Mouse (Mus musculus) lung, embryonic 15.5 days (tissue): ENCODE results near the gene Itsn1. TPM values are rescaled to one million over a fixed set of nuclear protein-coding genes. Genes with fewer than 3 reads are reported as not detected.

Experiments
- ATAC-seq: fragments of 200-750 bp; cut with Nextera tagmentation; 2 replicates; pipeline ENCODE4 v1.8.0; 2017; ENCODE audit warnings: moderate number of reproducible peaks, borderline replicate concordance; ENCODE audit not compliant: low FRiP score, low TSS enrichment; ENCODE audit errors: extremely low read depth
- H3K27ac ChIP-seq: fragments of 300-500 bp; sonication (generic); 2 replicates; pipeline ENCODE4 v1.5.1; 2015; ENCODE audit warnings: moderate library complexity, mild to moderate bottlenecking, inconsistent platforms
- H3K27me3 ChIP-seq: fragments of 300-500 bp; sonication (generic); 2 replicates; pipeline ENCODE4 v1.6.1; 2015; ENCODE audit warnings: inconsistent platforms
- H3K36me3 ChIP-seq: fragments of 300-500 bp; sonication (generic); 2 replicates; pipeline ENCODE4 v1.6.1; 2015; ENCODE audit warnings: inconsistent platforms
- H3K4me1 ChIP-seq: fragments of 300-500 bp; sonication (generic); 2 replicates; pipeline ENCODE4 v1.6.1; 2015; ENCODE audit warnings: inconsistent platforms
- H3K4me2 ChIP-seq: fragments of 300-500 bp; sonication (generic); 2 replicates; pipeline ENCODE4 v1.6.1; 2015; ENCODE audit warnings: inconsistent platforms, mild to moderate bottlenecking, moderate library complexity
- H3K4me3 ChIP-seq: fragments of 300-500 bp; sonication (generic); 2 replicates; pipeline ENCODE4 v1.5.1; 2015; ENCODE audit warnings: mild to moderate bottlenecking, inconsistent platforms
- H3K9ac ChIP-seq: fragments of 300-500 bp; sonication (generic); 2 replicates; pipeline ENCODE4 v1.6.1; 2015; ENCODE audit warnings: inconsistent platforms
- H3K9me3 ChIP-seq: fragments of 300-500 bp; sonication (generic); 2 replicates; pipeline ENCODE4 v1.6.1; 2016; ENCODE audit warnings: inconsistent platforms
- WGBS: fragments of 180-500 bp; shearing (Covaris S2); methylation state at CpG from one replicate; pipeline ENCODE4 v1.1.7; 2015; 5-methylcytosine and 5-hydroxymethylcytosine counted together
- polyA plus RNA-seq: library from polyadenylated mRNA; unstranded; fragments of >200 nt; fragmentation: Nextera tagmentation; extraction: Ambion mirVana; gene quantifications from 2 replicates; pipeline ENCODE4 v1.2.1, GENCODE M21; 2015

Gene Itsn1
- polyA plus RNA-seq, 1 experiment from 2014 or later: 20.3 TPM

DNA sequence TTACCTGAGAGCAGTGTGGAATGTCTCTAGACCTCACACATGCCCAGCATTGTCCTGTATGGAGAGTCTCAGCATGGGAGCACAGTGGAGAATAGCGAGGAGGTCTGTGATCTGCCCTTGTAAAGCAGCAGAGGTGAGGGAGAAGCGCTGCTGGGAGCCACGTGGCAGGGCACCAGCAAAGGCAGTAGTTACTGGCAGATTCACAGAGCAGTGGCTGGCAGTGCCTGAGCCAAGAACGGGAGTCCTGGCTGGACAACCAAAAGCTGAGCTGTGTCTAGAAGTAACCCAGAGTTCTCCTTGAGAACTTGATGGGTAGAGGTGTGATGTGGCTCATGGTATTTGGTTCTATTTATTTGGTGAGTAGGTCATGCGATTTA lies 137.2 kb downstream of the Itsn1 start:
- peaks cover 23% of the 10 kb centered on the region for H3K36me3 ChIP-seq
- peaks cover 12% of the 10 kb centered on the region for H3K4me1 ChIP-seq
- no peak overlapping the region for H3K4me3 ChIP-seq
- H3K27me3 ChIP-seq: no peaks in the 10 kb centered on the region
- 89% methylated on average over 5 of the region's 5 CpGs for WGBS
- no peak overlapping the region for H3K27ac ChIP-seq
- no peak overlapping the region for H3K4me2 ChIP-seq
- H3K9me3 ChIP-seq: no peaks in the 10 kb centered on the region
- no peak for ATAC-seq
- no peak overlapping the region for H3K9ac ChIP-seq

DNA sequence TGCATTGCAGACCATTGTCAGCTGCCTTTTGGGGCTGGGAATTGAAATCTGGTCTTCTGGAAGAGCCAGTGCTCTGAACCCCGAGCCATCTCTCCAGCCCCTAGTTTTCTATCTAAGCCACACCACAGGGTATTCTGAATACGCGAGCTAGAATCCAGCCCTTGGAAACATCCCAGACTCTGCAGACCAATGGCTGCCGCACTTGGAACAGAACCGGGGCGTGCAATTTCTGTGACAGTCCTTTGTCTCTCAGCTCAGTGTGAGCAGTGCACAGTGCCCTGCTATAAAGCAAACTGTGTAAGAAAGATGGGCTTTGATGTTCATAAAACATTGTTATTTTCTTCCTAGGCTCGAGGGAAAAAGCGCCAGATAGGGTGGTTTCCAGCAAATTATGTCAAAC lies 138.6 kb downstream of the Itsn1 start:
- Histone ChIP-seq H3K4me1 (no peaks in the 10 kb centered on the region), H3K27me3 (no peaks in the 10 kb centered on the region), H3K4me2 (no peak overlapping the region), H3K9ac (no peak overlapping the region), H3K27ac (no peak overlapping the region), H3K9me3 (no peaks in the 10 kb centered on the region), H3K36me3 (peaks cover 26% of the 10 kb centered on the region), H3K4me3 (no peak overlapping the region)
- no peak for ATAC-seq
- WGBS: 89% methylated on average over 8 of the region's 8 CpGs

DNA sequence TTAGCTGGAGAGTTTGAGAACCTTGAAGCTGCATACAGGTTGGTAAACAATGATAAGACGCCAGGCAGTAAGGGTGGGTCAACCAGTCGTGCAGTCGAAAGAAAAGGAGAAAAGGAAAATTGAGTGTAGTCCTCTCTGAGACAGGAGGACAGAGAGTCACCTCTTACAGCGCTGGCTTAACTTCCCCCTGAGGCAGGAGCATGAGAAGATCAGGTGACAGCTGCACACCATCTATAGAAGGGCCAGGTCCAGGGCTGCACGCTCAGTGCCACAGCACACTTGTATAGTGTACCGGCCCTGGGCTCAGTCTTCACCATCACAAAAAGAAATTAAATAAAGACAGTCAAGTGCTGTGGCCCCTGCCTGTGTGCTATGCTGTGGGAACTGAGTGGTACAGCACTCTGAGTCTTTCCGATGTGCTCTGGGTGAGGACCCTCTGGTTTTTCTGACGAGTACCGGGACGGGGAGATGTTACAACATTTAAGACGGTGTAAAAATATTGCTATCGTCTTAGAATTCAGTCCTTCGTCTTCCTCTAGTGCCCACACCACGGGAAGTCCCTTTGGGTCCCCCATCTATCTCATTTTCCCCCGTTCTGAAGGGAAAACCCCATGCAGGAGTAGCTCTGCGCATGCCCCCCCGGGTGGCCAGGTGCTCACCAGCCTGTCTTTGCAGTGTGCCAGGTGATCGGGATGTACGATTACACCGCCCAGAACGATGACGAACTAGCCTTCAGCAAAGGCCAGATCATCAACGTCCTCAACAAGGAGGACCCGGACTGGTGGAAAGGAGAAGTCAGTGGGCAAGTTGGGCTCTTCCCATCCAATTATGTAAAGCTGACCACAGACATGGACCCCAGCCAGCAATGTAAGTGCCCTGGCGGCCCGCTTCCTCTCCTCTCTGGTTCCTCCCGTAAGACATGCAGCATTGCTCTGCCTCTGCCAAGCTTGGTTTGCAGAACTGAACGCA lies 140.1 kb downstream of the Itsn1 start:
- H3K4me1 ChIP-seq: no peaks in the 10 kb centered on the region
- no peak overlapping the region for H3K9ac ChIP-seq
- no peak for ATAC-seq
- no peak overlapping the region for H3K4me3 ChIP-seq
- WGBS: 79% methylated on average over 28 of the region's 28 CpGs
- peaks cover 20% of the 10 kb centered on the region for H3K36me3 ChIP-seq
- H3K27ac ChIP-seq: no peak overlapping the region
- no peaks in the 10 kb centered on the region for H3K27me3 ChIP-seq
- H3K4me2 ChIP-seq: no peak overlapping the region
- H3K9me3 ChIP-seq: no peaks in the 10 kb centered on the region

DNA sequence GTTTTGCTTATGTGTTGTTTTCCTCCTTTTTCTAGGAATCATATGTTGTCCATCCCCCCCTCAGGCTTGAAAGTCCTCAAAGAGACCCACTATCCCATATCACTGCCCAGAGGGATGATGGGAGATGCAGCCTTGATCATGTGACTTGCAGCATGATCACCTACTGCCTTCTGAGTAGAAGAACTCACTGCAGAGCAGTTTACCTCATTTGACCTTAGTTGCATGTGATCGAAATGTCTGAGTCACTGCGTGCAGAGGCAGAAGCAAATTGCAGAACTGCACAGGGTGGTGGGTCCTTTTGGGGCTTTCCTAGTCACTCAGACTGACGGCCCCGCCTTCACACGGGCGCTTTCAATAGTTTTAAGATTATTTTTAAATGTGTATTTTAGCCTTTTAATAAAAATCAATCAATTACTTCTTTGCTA lies 141.1 kb downstream of the Itsn1 start:
- H3K9me3 ChIP-seq: no peaks in the 10 kb centered on the region
- no peak overlapping the region for H3K4me3 ChIP-seq
- H3K4me2 ChIP-seq: no peak overlapping the region
- H3K4me1 ChIP-seq: no peaks in the 10 kb centered on the region
- no peak overlapping the region for H3K27ac ChIP-seq
- no peak overlapping the region for H3K9ac ChIP-seq
- WGBS: 89% methylated on average over 6 of the region's 6 CpGs
- H3K27me3 ChIP-seq: no peaks in the 10 kb centered on the region
- peaks cover 20% of the 10 kb centered on the region for H3K36me3 ChIP-seq
- no peak for ATAC-seq

DNA sequence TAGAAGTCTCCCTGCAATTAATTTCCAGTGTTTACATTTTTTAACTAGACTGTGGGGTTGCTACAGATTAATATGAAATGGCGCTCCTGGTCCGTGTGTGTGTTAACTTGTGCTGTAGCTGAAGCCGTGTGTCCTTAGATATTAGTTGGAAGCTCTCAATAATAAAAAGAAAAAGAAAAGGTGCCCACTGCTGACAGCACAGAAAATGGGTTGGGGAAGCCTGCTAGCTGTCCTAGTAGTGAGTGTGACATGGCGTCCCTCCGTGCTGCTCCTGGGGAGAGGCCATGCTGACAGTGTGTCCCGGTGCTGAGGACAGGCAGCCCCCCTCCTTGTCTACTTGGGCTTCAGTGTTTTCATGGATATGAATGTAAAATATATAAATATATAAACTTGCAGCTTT lies 142.1 kb downstream of the Itsn1 start:
- 84% methylated on average over 6 of the region's 6 CpGs for WGBS
- Histone ChIP-seq H3K9ac (no peak overlapping the region), H3K27ac (no peak overlapping the region), H3K9me3 (no peaks in the 10 kb centered on the region), H3K4me3 (no peak overlapping the region), H3K4me1 (no peaks in the 10 kb centered on the region), H3K36me3 (peaks cover 20% of the 10 kb centered on the region), H3K4me2 (no peak overlapping the region), H3K27me3 (no peaks in the 10 kb centered on the region)
- no peak for ATAC-seq

DNA sequence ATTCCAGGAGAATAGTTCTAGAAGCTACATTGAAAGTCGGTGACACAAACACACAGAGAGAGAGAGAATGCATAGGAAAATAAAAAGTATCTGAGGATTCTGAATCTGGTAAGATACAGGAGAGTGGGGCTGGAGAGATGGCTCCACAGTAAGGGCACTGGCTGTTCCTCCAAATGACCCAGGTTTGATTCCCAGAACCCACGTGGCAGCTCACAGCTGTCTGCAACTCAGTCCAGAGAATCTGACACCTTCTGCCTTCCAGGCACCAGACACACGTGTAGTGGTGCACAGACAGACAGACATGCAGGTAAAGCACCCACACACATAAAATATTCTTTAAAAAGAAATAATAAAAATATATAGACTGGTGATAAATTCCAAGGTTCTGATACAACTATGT lies 144.6 kb downstream of the Itsn1 start:
- no peak overlapping the region for H3K9ac ChIP-seq
- H3K9me3 ChIP-seq: no peaks in the 10 kb centered on the region
- WGBS: 65% methylated on average over 3 of the region's 3 CpGs
- H3K36me3 ChIP-seq: peaks cover 14% of the 10 kb centered on the region; the same call in 1 of the 2 replicates
- H3K27me3 ChIP-seq: no peaks in the 10 kb centered on the region
- H3K4me1 ChIP-seq: no peaks in the 10 kb centered on the region
- H3K27ac ChIP-seq: no peak overlapping the region
- no peak for ATAC-seq
- no peak overlapping the region for H3K4me3 ChIP-seq
- no peak overlapping the region for H3K4me2 ChIP-seq

DNA sequence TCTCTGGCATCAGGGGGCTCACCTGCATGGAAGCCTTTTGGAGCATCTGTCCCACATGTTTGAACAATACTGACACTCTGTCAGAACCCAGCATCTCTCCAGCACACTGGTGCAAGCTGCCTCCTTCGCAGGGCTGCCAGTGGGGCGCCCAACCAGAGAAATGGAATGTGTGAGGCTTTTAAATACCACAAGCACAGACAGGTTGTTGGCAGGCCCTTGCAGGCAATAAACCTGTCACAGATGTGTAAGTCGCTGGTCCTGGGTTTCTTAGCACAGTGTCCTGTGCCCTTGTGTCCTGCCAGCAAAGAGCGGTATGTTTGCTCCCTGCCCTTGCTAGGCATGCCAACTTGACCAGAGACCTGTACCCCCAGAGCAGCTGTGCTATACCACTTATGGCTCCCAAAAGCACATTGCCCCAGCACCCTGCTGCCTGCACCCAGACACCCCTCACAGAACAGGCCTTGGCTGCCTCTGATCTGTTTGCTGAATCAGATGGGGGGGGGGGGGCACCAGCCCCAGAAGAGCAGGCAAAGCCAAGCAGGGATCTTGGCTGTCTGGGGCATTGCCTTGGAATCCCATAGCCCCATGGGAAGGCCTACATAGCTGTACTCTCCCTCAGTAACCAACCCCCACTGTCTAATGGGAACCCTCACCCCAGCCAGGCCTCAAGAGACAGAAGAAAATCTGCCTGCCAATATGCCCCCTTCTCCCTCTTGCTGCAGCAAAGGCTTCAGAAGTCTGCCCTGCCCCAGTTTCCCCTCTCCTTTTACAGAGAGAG lies 146.7 kb downstream of the Itsn1 start:
- no peaks in the 10 kb centered on the region for H3K27me3 ChIP-seq
- H3K36me3 ChIP-seq: peaks cover 6% of the 10 kb centered on the region; the same call in 1 of the 2 replicates
- H3K27ac ChIP-seq: no peak overlapping the region; the same call in 1 of the 2 replicates
- no peak overlapping the region for H3K9ac ChIP-seq
- no peaks in the 10 kb centered on the region for H3K4me1 ChIP-seq
- H3K9me3 ChIP-seq: no peaks in the 10 kb centered on the region
- WGBS: 53% methylated on average over 4 of the region's 4 CpGs
- no peak overlapping the region for H3K4me3 ChIP-seq
- ATAC-seq: no peak
- H3K4me2 ChIP-seq: no peak overlapping the region

DNA sequence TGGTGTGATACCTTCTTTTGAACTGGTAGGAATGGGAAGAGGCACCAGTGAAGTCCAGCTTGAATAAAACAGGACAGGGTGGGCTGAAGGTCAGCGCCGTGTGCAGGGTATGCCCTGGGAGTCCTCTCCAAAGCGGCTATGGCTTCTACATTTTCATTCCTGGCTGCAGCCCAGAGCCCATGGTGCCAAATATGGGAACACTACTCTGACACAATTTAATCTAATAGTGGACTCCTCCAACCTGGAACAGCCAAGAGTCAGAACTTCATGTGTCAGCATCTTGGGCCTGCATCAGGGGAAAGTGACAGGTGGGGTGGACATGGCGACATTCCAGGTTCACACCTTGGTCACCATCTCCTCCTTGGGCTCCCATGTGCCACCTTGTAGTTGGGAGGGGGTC lies 147.4 kb downstream of the Itsn1 start:
- Histone ChIP-seq H3K4me2 (no peak overlapping the region), H3K9me3 (no peaks in the 10 kb centered on the region), H3K4me3 (no peak overlapping the region), H3K27me3 (no peaks in the 10 kb centered on the region), H3K9ac (no peak overlapping the region), H3K27ac (no peak overlapping the region; the same call in 1 of the 2 replicates), H3K4me1 (no peaks in the 10 kb centered on the region), H3K36me3 (peaks cover 3% of the 10 kb centered on the region; the same call in 1 of the 2 replicates)
- no peak for ATAC-seq
- WGBS: 80% methylated on average over 4 of the region's 4 CpGs

DNA sequence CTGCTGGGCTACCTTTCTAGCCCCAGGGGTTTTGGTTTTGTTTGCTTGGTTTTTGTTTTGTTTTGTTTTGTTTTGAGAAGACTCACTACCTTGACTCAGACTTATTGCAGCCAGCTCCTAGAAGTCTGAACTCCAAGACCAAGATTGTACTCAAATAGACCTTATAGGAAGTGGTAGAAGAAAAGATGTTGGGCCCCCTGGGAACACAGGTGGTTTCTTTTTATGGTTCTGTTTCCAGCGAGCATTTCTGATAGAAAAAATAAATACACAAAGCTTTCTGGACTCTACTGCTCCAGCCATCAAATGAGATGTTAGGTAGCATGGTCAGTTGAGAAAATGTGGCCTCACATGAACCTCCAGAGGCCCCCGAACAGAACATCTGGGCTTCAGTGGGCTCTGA lies 150.0 kb downstream of the Itsn1 start:
- Histone ChIP-seq H3K4me1 (peaks cover 10% of the 10 kb centered on the region), H3K9ac (no peak overlapping the region), H3K9me3 (no peaks in the 10 kb centered on the region), H3K27ac (no peak overlapping the region), H3K4me2 (no peak overlapping the region), H3K4me3 (no peak overlapping the region), H3K36me3 (no peaks in the 10 kb centered on the region), H3K27me3 (no peaks in the 10 kb centered on the region)
- ATAC-seq: no peak
- 72% methylated on average over 2 of the region's 2 CpGs for WGBS

DNA sequence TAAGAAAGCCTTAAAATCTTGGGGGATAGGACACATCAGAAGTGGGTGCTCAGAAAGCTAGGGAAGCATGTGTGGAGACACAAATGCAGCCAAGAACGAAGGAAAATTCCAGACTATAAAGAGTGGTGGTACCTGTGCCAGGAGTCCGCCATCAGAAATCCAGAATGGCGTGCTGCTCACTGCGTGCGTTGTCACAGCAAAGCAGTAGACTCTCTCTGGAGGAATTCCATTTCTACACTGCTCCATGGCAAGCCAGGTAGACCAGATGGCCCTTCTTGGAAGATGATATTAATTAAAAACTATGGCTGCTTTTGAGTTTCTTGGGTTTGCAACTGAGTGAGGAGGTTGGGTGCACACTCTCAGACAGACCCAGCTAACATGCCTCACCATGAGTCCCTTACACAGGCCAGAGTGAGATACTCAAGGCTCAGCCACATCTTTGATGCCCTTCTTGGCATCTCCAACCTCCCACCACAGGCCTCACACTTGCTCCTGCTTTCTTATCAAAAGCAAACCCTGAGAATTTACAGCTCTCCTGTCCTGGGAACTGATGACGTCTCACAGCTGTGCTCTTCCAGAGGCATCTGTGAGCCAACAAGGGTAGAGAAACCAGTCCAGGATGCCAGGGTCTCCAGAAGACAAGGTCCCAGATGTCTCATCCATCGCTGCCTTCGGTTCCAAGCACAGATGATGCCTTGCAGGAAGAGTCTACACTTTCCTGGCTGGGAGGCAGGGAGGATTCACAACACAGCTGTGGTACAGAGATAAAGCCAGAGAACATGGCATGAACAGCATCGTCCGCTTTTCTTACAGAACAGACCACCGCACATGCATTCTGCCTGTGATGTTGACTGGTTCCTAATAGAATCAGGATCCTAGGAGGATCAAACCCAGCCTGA lies 152.0 kb downstream of the Itsn1 start:
- no peak overlapping the region for H3K27ac ChIP-seq
- H3K4me1 ChIP-seq: peaks cover 16% of the 10 kb centered on the region
- H3K4me3 ChIP-seq: no peak overlapping the region
- ATAC-seq: no peak
- no peaks in the 10 kb centered on the region for H3K27me3 ChIP-seq
- no peak overlapping the region for H3K9ac ChIP-seq
- no peaks in the 10 kb centered on the region for H3K36me3 ChIP-seq
- WGBS: 90% methylated on average over 11 of the region's 11 CpGs
- H3K9me3 ChIP-seq: no peaks in the 10 kb centered on the region
- H3K4me2 ChIP-seq: no peak overlapping the region

DNA sequence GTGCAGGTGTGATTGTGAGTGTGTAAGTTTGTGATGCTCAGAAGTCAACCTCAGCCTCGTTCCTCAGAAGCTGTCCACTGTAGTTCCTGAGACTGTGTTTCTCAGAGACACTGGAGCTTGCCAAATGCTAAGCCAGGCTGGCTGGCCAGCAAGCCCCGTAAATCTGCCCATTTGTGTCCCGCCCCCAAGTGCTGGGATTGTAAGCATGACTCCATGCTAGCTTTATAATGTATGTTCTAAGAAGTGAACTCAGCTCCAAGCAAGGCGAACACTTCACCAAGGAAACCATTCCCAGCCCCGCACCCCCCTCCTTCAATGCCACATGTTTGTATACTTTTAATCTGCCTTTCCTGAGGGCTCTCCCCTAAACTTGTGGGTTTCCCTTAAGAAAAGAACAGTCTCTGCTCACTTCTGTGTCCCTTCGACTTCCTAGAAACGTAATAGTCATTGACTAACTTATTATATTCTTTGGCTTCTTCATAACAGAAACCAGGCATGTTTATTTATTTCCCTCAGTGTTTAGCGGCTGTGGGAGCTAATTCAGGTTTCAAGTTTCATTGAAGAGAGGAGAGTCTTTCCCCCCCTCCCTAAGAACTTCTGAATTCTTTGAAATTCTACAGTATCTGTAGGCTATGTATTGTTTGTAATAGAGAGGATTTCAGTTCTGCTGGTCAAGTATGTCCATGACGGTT lies 153.2 kb downstream of the Itsn1 start:
- Histone ChIP-seq H3K4me3 (no peak overlapping the region), H3K27ac (no peak overlapping the region), H3K4me1 (peaks cover 16% of the 10 kb centered on the region), H3K9ac (no peak overlapping the region), H3K27me3 (no peaks in the 10 kb centered on the region), H3K36me3 (no peaks in the 10 kb centered on the region), H3K9me3 (no peaks in the 10 kb centered on the region), H3K4me2 (no peak overlapping the region)
- no peak for ATAC-seq
- WGBS: 44% methylated on average over 9 of the region's 9 CpGs
